Mouse (Mus musculus) brain, embryonic 14.5 days (tissue): ENCODE results near the gene Plekhh3.

Experiments
- CTCF ChIP-seq: fragments of 200-500 bp; IDR thresholded peaks from 2 replicates; pipeline ENCODE4 v1.5.1; 2012; ENCODE audit warnings: inconsistent platforms, mild to moderate bottlenecking, moderate library complexity, borderline replicate concordance; ENCODE audit not compliant: insufficient read depth, insufficient read length; ENCODE audit errors: extremely low read depth
- POLR2A ChIP-seq: fragments of 200-500 bp; IDR thresholded peaks from 2 replicates; pipeline ENCODE4 v1.6.1; 2012; ENCODE audit warnings: mild to moderate bottlenecking, inconsistent platforms, borderline replicate concordance; ENCODE audit not compliant: poor library complexity, insufficient read depth, insufficient read length, severe bottlenecking; ENCODE audit errors: extremely low read depth

DNA sequence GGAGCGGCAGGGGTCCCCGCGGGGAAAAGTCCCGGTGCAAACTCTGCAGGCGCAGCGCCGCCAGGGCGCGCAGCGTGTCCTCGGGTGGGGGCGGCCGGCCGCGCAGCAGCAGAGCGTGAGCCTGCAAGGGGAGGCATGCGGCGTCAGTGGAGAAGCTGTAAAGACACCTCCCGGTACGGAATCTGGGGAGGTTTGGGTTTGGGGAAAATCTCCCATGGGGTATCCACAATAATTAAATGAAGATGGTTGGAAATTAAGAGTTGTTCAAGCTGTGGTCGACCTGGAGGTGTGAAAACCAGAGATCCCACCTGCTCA is 6.8 kb downstream of the Plekhh3 start:
- TF ChIP-seq CTCF (no peak), POLR2A (no peak)
